Mouse (Mus musculus) liver, embryonic 16.5 days (tissue): ENCODE results near the gene Knstrn. TPM values are rescaled to one million over a fixed set of nuclear protein-coding genes. Genes with fewer than 3 reads are reported as not detected.

Source experiments
- ATAC-seq: fragments of 200-750 bp; cut with Nextera tagmentation; 2 replicates; pipeline ENCODE4 v1.8.0; 2017; ENCODE audit warnings: low read depth, mild to moderate bottlenecking, moderate number of reproducible peaks, moderate library complexity
- H3K27ac ChIP-seq: fragments of 300-500 bp; sonication (generic); 2 replicates; pipeline ENCODE4 v1.5.1; 2014; ENCODE audit warnings: mild to moderate bottlenecking, low read length
- H3K27me3 ChIP-seq: fragments of 300-500 bp; sonication (generic); 2 replicates; pipeline ENCODE4 v1.6.1; 2014; ENCODE audit warnings: low read depth, low read length, mixed read lengths; ENCODE audit not compliant: control insufficient read depth, insufficient read depth
- H3K36me3 ChIP-seq: fragments of 300-500 bp; sonication (generic); 2 replicates; pipeline ENCODE4 v1.6.1; 2014; ENCODE audit warnings: mild to moderate bottlenecking; ENCODE audit not compliant: control insufficient read depth, insufficient read depth
- H3K4me1 ChIP-seq: fragments of 300-500 bp; sonication (generic); 2 replicates; pipeline ENCODE4 v1.6.1; 2014; ENCODE audit warnings: low read depth, low read length, mixed read lengths; ENCODE audit not compliant: control insufficient read depth
- H3K4me2 ChIP-seq: fragments of 300-500 bp; sonication (generic); 2 replicates; pipeline ENCODE4 v1.6.1; 2014; ENCODE audit warnings: low read depth, low read length, mixed read lengths
- H3K4me3 ChIP-seq: fragments of 300-500 bp; sonication (generic); 2 replicates; pipeline ENCODE4 v1.5.1; 2014; ENCODE audit warnings: low read depth, mild to moderate bottlenecking, low read length
- H3K9ac ChIP-seq: fragments of 300-500 bp; sonication (generic); 2 replicates; pipeline ENCODE4 v1.6.1; 2014; ENCODE audit warnings: low read depth, low read length
- H3K9me3 ChIP-seq: fragments of 300-500 bp; sonication (generic); replicated peaks from 2 replicates; pipeline ENCODE4 v1.6.1; 2016; ENCODE audit warnings: low read length; ENCODE audit not compliant: control insufficient read depth
- WGBS: fragments of 180-500 bp; shearing (Covaris S2); extraction: QIAGEN DNeasy Blood & Tissue Kit; methylation state at CpG from one replicate; pipeline ENCODE4 v1.1.7; 2014; ENCODE audit not compliant: insufficient replicate concordance; 5-methylcytosine and 5-hydroxymethylcytosine counted together
- polyA plus RNA-seq: library from polyadenylated mRNA; unstranded; fragments of >200 nt; fragmentation: Nextera tagmentation; extraction: Ambion mirVana; gene quantifications from 2 replicates; pipeline ENCODE4 v1.2.1, GENCODE M21; 2015

Gene Knstrn
- polyA plus RNA-seq, 1 experiment from 2014 or later = 63.5 TPM

DNA sequence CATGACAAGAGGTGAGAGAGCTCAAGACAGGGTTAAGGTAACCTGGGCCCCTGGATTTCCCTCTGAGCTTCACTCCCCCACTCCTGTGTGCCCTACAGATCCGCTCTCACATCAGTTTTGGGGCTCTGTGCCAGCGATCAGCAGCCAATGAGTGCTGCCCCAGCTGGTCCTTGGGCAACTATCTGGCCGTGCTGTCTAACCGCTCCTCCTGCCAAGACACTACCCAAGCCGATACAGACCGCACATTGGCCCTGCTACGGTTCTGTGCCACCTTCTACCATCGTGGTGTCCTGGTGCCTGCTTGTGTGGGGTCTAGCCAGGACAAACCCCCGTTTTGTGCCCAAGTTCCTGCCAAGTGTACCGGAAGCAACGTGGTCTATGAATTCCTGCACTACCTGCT, 24.3 kb upstream of the Knstrn start:
- H3K27me3 ChIP-seq = no peaks in the 10 kb centered on the region
- ATAC-seq = no peak
- H3K4me3 ChIP-seq = no peak overlapping the region
- no peaks in the 10 kb centered on the region for H3K9me3 ChIP-seq
- no peaks in the 10 kb centered on the region for H3K36me3 ChIP-seq
- H3K4me1 ChIP-seq = peaks cover 13% of the 10 kb centered on the region; the same call in 1 of the 2 replicates
- H3K4me2 ChIP-seq = no peak overlapping the region
- no peak overlapping the region for H3K27ac ChIP-seq
- H3K9ac ChIP-seq = no peak overlapping the region
- WGBS = 85% methylated on average over 11 of the region's 11 CpGs

DNA sequence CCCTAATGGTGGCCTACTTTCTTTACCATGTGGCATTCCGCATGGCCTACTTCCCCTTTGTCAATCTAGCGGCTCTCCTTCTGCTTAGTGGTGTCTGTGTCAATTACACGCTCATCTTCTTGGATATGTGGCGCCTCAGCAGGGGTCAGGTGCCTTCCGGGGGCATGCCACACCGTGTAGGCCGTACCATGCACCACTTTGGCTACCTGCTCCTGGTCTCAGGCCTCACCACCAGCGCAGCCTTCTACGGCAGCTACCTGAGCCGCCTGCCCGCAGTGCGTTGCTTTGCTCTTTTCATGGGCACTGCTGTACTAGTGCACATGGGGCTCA, 23.6 kb upstream of the Knstrn start:
- H3K27ac ChIP-seq = no peak overlapping the region
- ATAC-seq = no peak
- no peaks in the 10 kb centered on the region for H3K9me3 ChIP-seq
- H3K4me2 ChIP-seq = peak overlapping the region; percentile 46
- H3K27me3 ChIP-seq = no peaks in the 10 kb centered on the region
- H3K4me1 ChIP-seq = peaks cover 13% of the 10 kb centered on the region; the same call in 1 of the 2 replicates
- H3K9ac ChIP-seq = no peak overlapping the region
- 63% methylated on average over 12 of the region's 12 CpGs for WGBS
- no peaks in the 10 kb centered on the region for H3K36me3 ChIP-seq
- peak overlapping the region; percentile 18; the same call in 1 of the 2 replicates for H3K4me3 ChIP-seq

DNA sequence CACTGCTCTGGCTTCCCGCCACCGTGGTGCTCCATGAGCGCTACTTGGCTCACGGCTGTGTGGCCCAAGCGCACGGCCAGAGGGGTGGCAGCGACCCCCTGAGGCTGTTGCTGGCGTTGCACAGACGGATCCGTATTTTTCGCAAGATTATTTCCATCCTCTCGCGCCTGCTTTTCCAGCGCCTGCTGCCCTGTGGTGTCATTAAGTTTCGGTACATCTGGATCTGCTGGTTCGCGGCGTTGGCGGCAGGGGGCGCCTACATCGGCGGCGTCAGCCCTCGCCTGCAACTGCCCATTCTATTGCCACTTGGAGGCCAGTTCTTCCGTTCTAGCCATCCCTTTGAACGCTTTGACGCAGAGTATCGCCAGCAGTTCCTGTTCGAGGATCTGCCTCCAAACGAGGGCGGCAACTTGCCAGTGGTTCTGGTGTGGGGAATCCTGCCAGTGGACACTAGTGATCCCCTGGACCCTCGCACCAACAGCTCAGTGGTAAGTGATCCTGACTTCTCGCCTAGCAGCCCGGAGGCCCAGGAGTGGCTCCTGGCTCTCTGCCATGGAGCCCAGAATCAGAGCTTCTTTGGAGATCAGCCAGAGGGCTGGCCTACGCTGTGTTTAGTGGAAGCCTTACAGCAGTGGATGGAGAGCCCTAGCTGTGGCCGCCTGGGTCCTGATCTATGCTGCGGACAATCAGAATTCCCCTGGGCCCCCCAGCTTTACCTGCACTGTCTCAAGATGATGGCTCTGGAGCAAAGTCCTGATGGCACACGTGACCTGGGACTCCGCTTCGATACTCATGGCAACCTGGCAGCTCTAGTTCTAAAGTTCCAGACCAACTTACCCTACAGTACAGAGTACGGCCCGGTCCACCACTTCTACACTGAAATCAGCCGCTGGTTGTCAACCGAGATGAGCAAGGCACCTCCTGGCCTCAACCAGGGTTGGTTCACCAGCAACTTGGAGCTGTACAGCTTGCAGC, 23.0 kb upstream of the Knstrn start:
- H3K4me2 ChIP-seq = peak overlapping the region; percentile 46
- peak overlapping the region; percentile 21; the same call in 1 of the 2 replicates for H3K9ac ChIP-seq
- ATAC-seq = peak; percentile 48; the same call in 1 of the 2 replicates
- 30% methylated on average over 44 of the region's 44 CpGs for WGBS
- H3K36me3 ChIP-seq = no peaks in the 10 kb centered on the region
- peaks cover 13% of the 10 kb centered on the region; the same call in 1 of the 2 replicates for H3K4me1 ChIP-seq
- no peaks in the 10 kb centered on the region for H3K9me3 ChIP-seq
- no peaks in the 10 kb centered on the region for H3K27me3 ChIP-seq
- peak overlapping the region; percentile 25; the same call in 1 of the 2 replicates for H3K27ac ChIP-seq
- H3K4me3 ChIP-seq = peak overlapping the region; percentile 18; the same call in 1 of the 2 replicates

DNA sequence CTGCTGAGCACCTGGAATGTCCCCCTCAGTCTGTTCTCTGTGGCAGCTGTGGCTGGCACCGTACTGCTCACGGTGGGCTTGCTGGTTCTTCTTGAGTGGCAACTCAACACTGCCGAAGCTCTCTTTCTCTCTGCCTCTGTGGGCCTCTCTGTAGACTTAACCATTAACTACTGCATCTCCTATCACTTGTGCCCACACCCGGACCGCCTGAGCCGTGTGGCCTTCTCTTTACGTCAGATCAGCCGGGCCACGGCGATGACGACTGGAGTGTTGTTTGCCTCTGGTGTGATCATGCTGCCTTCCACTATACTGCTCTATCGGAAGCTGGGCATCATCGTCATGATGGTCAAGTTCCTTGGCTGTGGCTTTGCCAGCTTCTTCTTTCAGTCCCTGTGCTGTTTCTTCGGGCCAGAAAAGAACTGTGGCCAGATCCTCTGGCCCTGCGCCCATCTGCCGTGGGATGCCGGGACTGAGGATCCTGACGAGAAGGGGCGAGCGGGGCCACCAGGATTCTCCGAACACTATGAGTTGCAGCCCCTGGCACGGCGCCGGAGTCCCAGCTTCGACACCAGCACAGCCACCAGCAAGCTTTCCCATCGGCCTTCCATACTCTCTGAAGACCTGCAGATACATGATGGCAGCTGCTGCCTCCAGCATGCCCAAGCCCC, 22.1 kb upstream of the Knstrn start:
- no peak overlapping the region for H3K4me3 ChIP-seq
- H3K27me3 ChIP-seq = no peaks in the 10 kb centered on the region; the same call in 1 of the 2 replicates
- H3K4me2 ChIP-seq = no peak overlapping the region; the same call in 1 of the 2 replicates
- no peak overlapping the region for H3K9ac ChIP-seq
- H3K9me3 ChIP-seq = no peaks in the 10 kb centered on the region
- H3K4me1 ChIP-seq = peaks cover 12% of the 10 kb centered on the region; the same call in 1 of the 2 replicates
- 71% methylated on average over 26 of the region's 26 CpGs for WGBS
- ATAC-seq = peak; percentile 68
- no peaks in the 10 kb centered on the region for H3K36me3 ChIP-seq
- peak overlapping the region; percentile 25; the same call in 1 of the 2 replicates for H3K27ac ChIP-seq

DNA sequence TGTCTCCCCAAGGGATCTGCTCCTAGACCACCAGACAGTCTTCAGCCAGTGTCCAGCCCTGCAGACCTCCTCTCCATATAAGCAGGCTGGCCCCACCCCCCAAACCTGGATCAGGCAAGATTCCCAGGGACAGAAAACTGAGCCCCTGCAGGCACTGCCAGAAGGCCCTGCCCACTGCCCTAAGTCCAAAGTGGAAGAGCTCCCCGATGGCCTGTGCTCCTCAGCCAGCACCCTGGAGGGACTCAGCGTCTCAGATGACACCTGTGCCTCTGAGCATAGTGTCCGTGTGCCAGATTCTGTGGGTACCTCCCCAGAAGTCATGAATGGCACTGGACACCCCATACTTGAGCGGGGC, 21.6 kb upstream of the Knstrn start:
- peaks cover 1% of the 10 kb centered on the region for H3K27me3 ChIP-seq
- H3K36me3 ChIP-seq = no peaks in the 10 kb centered on the region
- ATAC-seq = no peak
- H3K4me2 ChIP-seq = no peak overlapping the region
- no peak overlapping the region for H3K27ac ChIP-seq
- peaks cover 10% of the 10 kb centered on the region; the same call in 1 of the 2 replicates for H3K4me1 ChIP-seq
- WGBS = 75% methylated on average over 4 of the region's 4 CpGs
- no peak overlapping the region for H3K9ac ChIP-seq
- H3K4me3 ChIP-seq = no peak overlapping the region
- no peaks in the 10 kb centered on the region for H3K9me3 ChIP-seq

DNA sequence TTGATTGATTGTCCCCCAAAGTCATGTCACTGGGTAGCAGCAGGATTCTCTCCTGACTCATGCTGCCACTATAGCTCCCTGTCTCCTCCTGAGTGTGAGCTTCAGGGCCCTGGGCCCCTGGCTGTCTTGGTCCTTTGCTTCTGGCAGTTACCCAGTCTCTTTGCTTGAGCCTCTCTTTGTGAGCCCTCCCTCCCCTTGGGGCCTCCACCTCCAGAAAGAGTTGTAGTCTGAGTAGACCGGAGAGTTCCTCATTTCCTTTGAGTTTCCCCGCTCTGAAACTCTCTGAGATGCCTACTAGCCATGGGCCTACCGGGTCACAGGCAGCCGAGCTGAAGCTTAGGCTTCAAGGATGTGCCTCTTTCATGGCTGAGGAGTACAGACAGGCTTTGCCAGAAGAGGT, 20.2 kb upstream of the Knstrn start:
- ATAC-seq = no peak
- H3K4me3 ChIP-seq = no peak overlapping the region
- H3K27me3 ChIP-seq = peaks cover 2% of the 10 kb centered on the region
- WGBS = 42% methylated on average over 4 of the region's 4 CpGs
- no peaks in the 10 kb centered on the region for H3K9me3 ChIP-seq
- H3K4me2 ChIP-seq = no peak overlapping the region
- H3K36me3 ChIP-seq = no peaks in the 10 kb centered on the region
- peaks cover 10% of the 10 kb centered on the region; the same call in 1 of the 2 replicates for H3K4me1 ChIP-seq
- H3K27ac ChIP-seq = no peak overlapping the region
- H3K9ac ChIP-seq = no peak overlapping the region

DNA sequence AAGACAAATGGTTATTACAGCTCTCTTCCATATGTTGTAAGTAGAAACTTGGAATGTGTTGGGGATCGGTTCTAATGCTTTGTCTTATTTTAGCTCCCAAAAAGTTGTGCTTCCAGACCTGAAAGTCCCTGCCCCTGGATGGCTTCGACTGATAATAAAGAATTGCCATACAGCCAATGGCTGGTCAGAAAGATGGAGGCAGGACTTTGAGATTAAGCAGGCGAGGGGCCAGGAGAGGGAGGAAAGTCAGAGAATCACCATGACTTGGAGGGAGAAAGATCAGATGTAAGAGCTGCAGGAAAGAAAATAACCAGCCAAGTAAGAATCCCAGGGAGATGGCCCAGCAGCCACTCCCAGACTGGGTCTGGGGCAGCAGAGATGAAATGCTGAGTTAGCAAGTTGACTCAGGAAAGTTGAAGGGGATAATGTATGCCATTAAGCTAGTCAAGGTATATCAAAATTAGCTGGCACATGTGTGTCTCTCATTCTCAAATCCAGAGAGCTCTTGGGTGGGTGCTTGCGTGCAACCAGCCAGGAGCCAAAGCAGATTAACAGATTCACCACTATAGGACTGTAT, 11.2 kb upstream of the Knstrn start:
- Histone ChIP-seq H3K27ac (peak overlapping the region; percentile 98), H3K9ac (peak overlapping the region; percentile 62), H3K4me3 (peak overlapping the region; percentile 59)

DNA sequence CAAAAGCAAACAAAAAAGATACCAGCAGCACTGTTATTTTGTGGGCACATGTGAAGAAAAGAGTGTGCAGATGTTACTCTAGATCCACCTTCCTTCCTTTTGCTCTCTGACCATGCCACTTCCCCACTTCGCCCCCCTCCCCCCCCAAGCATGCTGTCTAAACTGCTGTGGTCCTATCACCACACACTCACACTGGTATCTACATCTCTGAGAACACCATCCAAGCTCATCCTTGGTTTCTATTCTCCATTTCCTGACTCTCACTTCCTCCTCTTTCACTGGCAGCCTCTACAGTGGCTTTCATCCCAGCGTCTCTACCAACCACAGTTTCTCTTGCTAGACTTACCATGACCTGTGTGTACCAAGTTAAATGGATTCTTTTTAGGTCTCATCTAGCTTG, 9.3 kb upstream of the Knstrn start:
- Histone ChIP-seq H3K4me3 (no peak overlapping the region), H3K27me3 (no peaks in the 10 kb centered on the region), H3K4me2 (no peak overlapping the region), H3K9ac (0 out of 2 replicates have a peak overlapping the region, but pooled peaks have one; percentile 15), H3K9me3 (no peaks in the 10 kb centered on the region), H3K36me3 (no peaks in the 10 kb centered on the region), H3K4me1 (peaks cover 45% of the 10 kb centered on the region), H3K27ac (peak overlapping the region; percentile 98)
- WGBS = 35% methylated on average over 2 of the region's 2 CpGs
- ATAC-seq = no peak

More for the DNA sequence above, 11.2 kb upstream of the Knstrn start:
- no peaks in the 10 kb centered on the region for H3K36me3 ChIP-seq
- ATAC-seq = peak; percentile 91
- no peaks in the 10 kb centered on the region for H3K9me3 ChIP-seq
- peaks cover 45% of the 10 kb centered on the region for H3K4me1 ChIP-seq
- WGBS = 26% methylated on average over 4 of the region's 4 CpGs
- no peaks in the 10 kb centered on the region for H3K27me3 ChIP-seq
- H3K4me2 ChIP-seq = peak overlapping the region; percentile 71
